Mouse (Mus musculus) hindbrain, embryonic 16.5 days (tissue): ENCODE data around the gene Dtx4. TPM values are rescaled to one million over a fixed set of nuclear protein-coding genes. Genes with fewer than 3 reads are reported as not detected.

Source experiments
- ATAC-seq: fragments of 200-750 bp; cut with Nextera tagmentation; 2 replicates; pipeline ENCODE4 v1.8.0; 2017; ENCODE audit warnings: moderate TSS enrichment, moderate library complexity
- H3K27ac ChIP-seq: fragments of 300-500 bp; sonication (generic); 2 replicates; pipeline ENCODE4 v1.5.1; 2014; ENCODE audit warnings: low read depth, mild to moderate bottlenecking, control low read depth, low read length, moderate library complexity
- H3K27me3 ChIP-seq: fragments of 300-500 bp; sonication (generic); replicated peaks from 2 replicates; pipeline ENCODE4 v1.6.1; 2014; ENCODE audit warnings: low read length; ENCODE audit not compliant: control insufficient read depth, insufficient read depth
- H3K36me3 ChIP-seq: fragments of 300-500 bp; sonication (generic); 2 replicates; pipeline ENCODE4 v1.6.1; 2014; ENCODE audit warnings: mild to moderate bottlenecking, low read length, moderate library complexity, mixed read lengths; ENCODE audit not compliant: control insufficient read depth, insufficient read depth
- H3K4me1 ChIP-seq: fragments of 300-500 bp; sonication (generic); 2 replicates; pipeline ENCODE4 v1.6.1; 2014; ENCODE audit warnings: low read depth, low read length; ENCODE audit not compliant: control insufficient read depth, insufficient read depth
- H3K4me2 ChIP-seq: fragments of 300-500 bp; sonication (generic); 2 replicates; pipeline ENCODE4 v1.6.1; 2014; ENCODE audit warnings: mild to moderate bottlenecking, low read length, control low read depth, moderate library complexity
- H3K4me3 ChIP-seq: fragments of 300-500 bp; sonication (generic); 2 replicates; pipeline ENCODE4 v1.5.1; 2014; ENCODE audit warnings: mild to moderate bottlenecking, low read length, control low read depth, moderate library complexity
- H3K9ac ChIP-seq: fragments of 300-500 bp; sonication (generic); 2 replicates; pipeline ENCODE4 v1.6.1; 2014; ENCODE audit warnings: low read depth, mild to moderate bottlenecking, control low read depth, low read length, moderate library complexity
- H3K9me3 ChIP-seq: fragments of 300-500 bp; sonication (generic); 2 replicates; pipeline ENCODE4 v1.6.1; 2014; ENCODE audit warnings: mild to moderate bottlenecking, low read length, moderate library complexity; ENCODE audit not compliant: control insufficient read depth
- WGBS: fragments of 180-500 bp; shearing (Covaris S2); extraction: QIAGEN DNeasy Blood & Tissue Kit; methylation state at CpG from one replicate; pipeline ENCODE4 v1.1.7; 2014; 5-methylcytosine and 5-hydroxymethylcytosine counted together
- polyA plus RNA-seq: library from polyadenylated mRNA; unstranded; fragments of >200 nt; fragmentation: Nextera tagmentation; extraction: Ambion mirVana; gene quantifications from 2 replicates; pipeline ENCODE4 v1.2.1, GENCODE M21; 2015

Dtx4 gene
- polyA plus RNA-seq, 1 experiment from 2014 or later = 32.7 TPM

- 67% methylated on average over 5 of the region's 5 CpGs for WGBS
- Histone ChIP-seq H3K4me2 (no peak overlapping the region), H3K36me3 (no peaks in the 10 kb centered on the region), H3K4me3 (no peak overlapping the region), H3K27ac (no peak overlapping the region), H3K9ac (no peak overlapping the region), H3K4me1 (no peaks in the 10 kb centered on the region), H3K27me3 (no peaks in the 10 kb centered on the region), H3K9me3 (no peaks in the 10 kb centered on the region)
- ATAC-seq = no peak
These were observed 61.0 kb downstream of the Dtx4 start for GRCm38 (mm10) chr19:12440103-12440725.

GRCm38 (mm10) chr19:12439581-12439980, 61.7 kb downstream of the Dtx4 start:
- Histone ChIP-seq H3K4me2 (no peak overlapping the region), H3K27ac (no peak overlapping the region), H3K4me3 (no peak overlapping the region), H3K4me1 (no peaks in the 10 kb centered on the region), H3K36me3 (no peaks in the 10 kb centered on the region), H3K27me3 (no peaks in the 10 kb centered on the region), H3K9ac (no peak overlapping the region), H3K9me3 (no peaks in the 10 kb centered on the region)
- WGBS = 47% methylated on average over 1 of the region's 1 CpGs
- no peak for ATAC-seq

GRCm38 (mm10) chr19:12435750-12436524, 65.3 kb downstream of the Dtx4 start:
- ATAC-seq = no peak
- no peaks in the 10 kb centered on the region for H3K36me3 ChIP-seq
- no peaks in the 10 kb centered on the region for H3K4me1 ChIP-seq
- H3K9me3 ChIP-seq = no peaks in the 10 kb centered on the region
- H3K9ac ChIP-seq = no peak overlapping the region
- 88% methylated on average over 4 of the region's 4 CpGs for WGBS
- H3K27me3 ChIP-seq = no peaks in the 10 kb centered on the region
- H3K4me2 ChIP-seq = no peak overlapping the region
- no peak overlapping the region for H3K27ac ChIP-seq
- no peak overlapping the region for H3K4me3 ChIP-seq

- 81% methylated on average over 4 of the region's 4 CpGs for WGBS
- Histone ChIP-seq H3K4me1 (no peaks in the 10 kb centered on the region), H3K27me3 (no peaks in the 10 kb centered on the region), H3K4me2 (no peak overlapping the region), H3K9me3 (no peaks in the 10 kb centered on the region), H3K27ac (no peak overlapping the region), H3K36me3 (no peaks in the 10 kb centered on the region), H3K4me3 (no peak overlapping the region), H3K9ac (no peak overlapping the region)
- no peak for ATAC-seq
These were observed 66.2 kb downstream of the Dtx4 start for GRCm38 (mm10) chr19:12435011-12435416.

- no peaks in the 10 kb centered on the region for H3K27me3 ChIP-seq
- no peaks in the 10 kb centered on the region for H3K4me1 ChIP-seq
- peak; percentile 80 for ATAC-seq
- no peak overlapping the region for H3K27ac ChIP-seq
- no peaks in the 10 kb centered on the region for H3K9me3 ChIP-seq
- no peaks in the 10 kb centered on the region for H3K36me3 ChIP-seq
- no peak overlapping the region for H3K4me3 ChIP-seq
- WGBS = 3% methylated on average over 2 of the region's 2 CpGs
- H3K4me2 ChIP-seq = no peak overlapping the region
- H3K9ac ChIP-seq = no peak overlapping the region
These were observed 68.2 kb downstream of the Dtx4 start for GRCm38 (mm10) chr19:12433033-12433432.

GRCm38 (mm10) chr19:12427605-12428004, 73.6 kb downstream of the Dtx4 start, which contains the start of gene Pfpl:
Gene Pfpl, plus strand, starts transcription at chr19:12427905.
- no peak within 1 kb of the TSS for H3K4me2 ChIP-seq
- H3K9me3 ChIP-seq = no peaks in the 10 kb centered on the region
- H3K36me3 ChIP-seq = no peaks in the 10 kb centered on the region
- H3K9ac ChIP-seq = no peak within 1 kb of the TSS
- H3K4me1 ChIP-seq = no peaks in the 10 kb centered on the region
- H3K27ac ChIP-seq = no peak within 1 kb of the TSS
- no peak within 1 kb of the TSS for H3K4me3 ChIP-seq
- no peak for ATAC-seq
- 96% methylated on average over 6 of the region's 6 CpGs for whole genome bisulfite sequencing
- no peaks in the 10 kb centered on the region for H3K27me3 ChIP-seq

- 93% methylated on average over 5 of the region's 5 CpGs for WGBS
- Histone ChIP-seq H3K27ac (no peak overlapping the region), H3K4me3 (no peak overlapping the region), H3K36me3 (no peaks in the 10 kb centered on the region), H3K27me3 (no peaks in the 10 kb centered on the region), H3K9me3 (no peaks in the 10 kb centered on the region), H3K4me2 (no peak overlapping the region), H3K9ac (no peak overlapping the region), H3K4me1 (no peaks in the 10 kb centered on the region)
- no peak for ATAC-seq
These were observed 74.2 kb downstream of the Dtx4 start for GRCm38 (mm10) chr19:12427101-12427500.

GRCm38 (mm10) chr19:12421680-12422079, 79.6 kb downstream of the Dtx4 start:
- Histone ChIP-seq H3K9ac (no peak overlapping the region), H3K9me3 (no peaks in the 10 kb centered on the region), H3K27ac (no peak overlapping the region), H3K4me3 (no peak overlapping the region), H3K4me1 (no peaks in the 10 kb centered on the region), H3K36me3 (no peaks in the 10 kb centered on the region), H3K4me2 (no peak overlapping the region), H3K27me3 (no peaks in the 10 kb centered on the region)
- no peak for ATAC-seq
- WGBS = 86% methylated on average over 1 of the region's 1 CpGs

GRCm38 (mm10) chr19:12420555-12420954, 80.7 kb downstream of the Dtx4 start:
- WGBS = 75% methylated on average over 6 of the region's 6 CpGs
- Histone ChIP-seq H3K27ac (no peak overlapping the region), H3K36me3 (no peaks in the 10 kb centered on the region), H3K4me3 (no peak overlapping the region), H3K27me3 (no peaks in the 10 kb centered on the region), H3K4me2 (no peak overlapping the region), H3K9ac (no peak overlapping the region), H3K4me1 (no peaks in the 10 kb centered on the region), H3K9me3 (no peaks in the 10 kb centered on the region)
- ATAC-seq = no peak
